Mouse (Mus musculus): ENCODE results near the gene Pigw. TPM values are rescaled to one million over a fixed set of nuclear protein-coding genes. Genes with fewer than 3 reads are reported as not detected.

The Pigw gene
- polyA plus RNA-seq, 1 experiment, result 4.5 TPM

GRCm38 (mm10) chr11:84918425-84918824 lies 38.3 kb upstream of the Pigw start:
- Histone ChIP-seq H3K4me3 (no peak overlapping the region), H3K79me2 (ENCODE audit: control insufficient read depth, insufficient read depth) (peaks cover 8% of the 10 kb centered on the region), H3K36me3 (ENCODE audit: control insufficient read depth, insufficient read depth) (no peaks in the 10 kb centered on the region), H3K27me3 (ENCODE audit: control insufficient read depth, insufficient read depth, insufficient read length) (peaks cover 10% of the 10 kb centered on the region), H3K4me2 (ENCODE audit: low read depth) (peak overlapping the region; percentile 36), H3ac (ENCODE audit: control insufficient read depth, insufficient read length) (no peak overlapping the region)
- no peak for TF ChIP-seq USF1 (IDR thresholded peaks at IDR 0.05; ENCODE audit: low read depth)
- TF ChIP-seq TCF3 (IDR thresholded peaks at IDR 0.05; ENCODE audit: insufficient read length, low read depth), result no peak

- peaks cover 8% of the 10 kb centered on the region for H3K79me2 ChIP-seq (ENCODE audit: control insufficient read depth, insufficient read depth)
- peak overlapping the region; percentile 41 for H3ac ChIP-seq (ENCODE audit: control insufficient read depth, insufficient read length)
- no peaks in the 10 kb centered on the region for H3K27me3 ChIP-seq (ENCODE audit: control insufficient read depth, insufficient read depth, insufficient read length)
- no peaks in the 10 kb centered on the region for H3K36me3 ChIP-seq (ENCODE audit: control insufficient read depth, insufficient read depth)
- peak overlapping the region; percentile 68 for H3K4me2 ChIP-seq (ENCODE audit: low read depth)
- TF ChIP-seq TCF12 (IDR thresholded peaks at IDR 0.05; ENCODE audit: insufficient read depth, poor library complexity, severe bottlenecking) (no peak), USF1 (IDR thresholded peaks at IDR 0.05; ENCODE audit: low read depth) (no peak), POLR2A (IDR thresholded peaks at IDR 0.05; ENCODE audit: insufficient read length, low read depth) (no peak), MYOD1 (IDR thresholded peaks at IDR 0.05; ENCODE audit: control insufficient read depth in 1 of 3, insufficient read length in 2 of 3, low read depth in 2 of 3) (no peak), SRF (IDR thresholded peaks at IDR 0.05; ENCODE audit: control insufficient read depth, insufficient read length, low read depth) (no peak), E2F4 (IDR thresholded peaks at IDR 0.05; ENCODE audit: insufficient read depth) (no peak), CEBPB (IDR thresholded peaks at IDR 0.05; ENCODE audit: insufficient read depth, poor library complexity, severe bottlenecking) (no peak), MYOG (IDR thresholded peaks at IDR 0.05; ENCODE audit: control insufficient read depth in 1 of 3, insufficient read depth in 1 of 3, insufficient read length in 2 of 3, low read depth in 2 of 3) (no peak), MAX (IDR thresholded peaks at IDR 0.05; ENCODE audit: low read depth) (no peak), POLR2AphosphoS2 (IDR thresholded peaks at IDR 0.05; ENCODE audit: insufficient read length, low read depth) (no peak), REST (IDR thresholded peaks at IDR 0.05; ENCODE audit: insufficient read depth, insufficient read length) (no peak), TCF3 (IDR thresholded peaks at IDR 0.05; ENCODE audit: insufficient read length, low read depth) (no peak)
- peak overlapping the region; percentile 54 for H3K4me3 ChIP-seq
These were observed 36.7 kb upstream of the Pigw start for GRCm38 (mm10) chr11:84916703-84917300.

GRCm38 (mm10) chr11:84916053-84916702 lies 36.1 kb upstream of the Pigw start, which contains the start of gene Znhit3:
Znhit3 (minus strand) TSS chr11:84916366.
- Histone ChIP-seq H3ac (ENCODE audit: control insufficient read depth, insufficient read length) (peak within 1 kb of the TSS; percentile 41), H3K27me3 (ENCODE audit: control insufficient read depth, insufficient read depth, insufficient read length) (no peaks in the 10 kb centered on the region), H3K4me2 (ENCODE audit: low read depth) (peak within 1 kb of the TSS; percentile 80), H3K79me2 (ENCODE audit: control insufficient read depth, insufficient read depth) (peaks cover 8% of the 10 kb centered on the region), H3K36me3 (ENCODE audit: control insufficient read depth, insufficient read depth) (no peaks in the 10 kb centered on the region), H3K4me3 (peak within 1 kb of the TSS; percentile 54)
- peak; percentile 67 for TF ChIP-seq POLR2A (IDR thresholded peaks at IDR 0.05; ENCODE audit: insufficient read length, low read depth)
- TF ChIP-seq MAX (IDR thresholded peaks at IDR 0.05; ENCODE audit: low read depth), result no peak
- no peak for TF ChIP-seq USF1 (IDR thresholded peaks at IDR 0.05; ENCODE audit: low read depth)
- peak; percentile 89 for TF ChIP-seq SRF (IDR thresholded peaks at IDR 0.05; ENCODE audit: control insufficient read depth, insufficient read length, low read depth)
- peak; percentile 86 for TF ChIP-seq E2F4 (IDR thresholded peaks at IDR 0.05; ENCODE audit: insufficient read depth)
- peak in 1 of 3 experiments; percentile 1 for TF ChIP-seq MYOD1 (IDR thresholded peaks at IDR 0.05; ENCODE audit: control insufficient read depth in 1 of 3, insufficient read length in 2 of 3, low read depth in 2 of 3)
- no peak for TF ChIP-seq CEBPB (IDR thresholded peaks at IDR 0.05; ENCODE audit: insufficient read depth, poor library complexity, severe bottlenecking)
- TF ChIP-seq TCF3 (IDR thresholded peaks at IDR 0.05; ENCODE audit: insufficient read length, low read depth), result no peak
- TF ChIP-seq POLR2AphosphoS2 (IDR thresholded peaks at IDR 0.05; ENCODE audit: insufficient read length, low read depth), result peak; percentile 69

DNA sequence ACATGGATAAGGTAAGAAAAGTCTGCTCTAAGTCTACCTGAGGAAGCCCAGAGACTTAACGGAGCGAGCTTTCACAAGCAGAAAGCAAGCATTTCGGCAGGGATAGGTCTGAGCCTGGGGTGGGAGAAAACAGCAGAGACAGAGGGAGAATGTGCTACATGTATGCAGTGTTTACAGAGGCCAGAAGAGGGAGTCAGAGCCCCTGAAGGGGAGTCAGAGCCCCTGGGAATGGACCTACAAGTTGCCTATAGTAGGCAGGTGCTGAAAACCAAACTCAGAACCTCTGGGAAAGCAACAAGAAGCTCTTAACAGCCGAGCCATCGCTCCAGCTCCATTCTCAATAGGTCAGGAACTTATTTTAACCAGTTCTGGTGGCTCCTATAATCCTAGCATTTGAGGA lies 34.6 kb upstream of the Pigw start:
- H3K79me2 ChIP-seq (ENCODE audit: control insufficient read depth, insufficient read depth), result peaks cover 8% of the 10 kb centered on the region
- no peak overlapping the region for H3ac ChIP-seq (ENCODE audit: control insufficient read depth, insufficient read length)
- no peak overlapping the region for H3K4me3 ChIP-seq
- no peaks in the 10 kb centered on the region for H3K27me3 ChIP-seq (ENCODE audit: control insufficient read depth, insufficient read depth, insufficient read length)
- no peak overlapping the region for H3K4me2 ChIP-seq (ENCODE audit: low read depth)
- no peaks in the 10 kb centered on the region for H3K36me3 ChIP-seq (ENCODE audit: control insufficient read depth, insufficient read depth)
- no peak for TF ChIP-seq REST (IDR thresholded peaks at IDR 0.05; ENCODE audit: insufficient read depth, insufficient read length)
- TF ChIP-seq USF1 (IDR thresholded peaks at IDR 0.05; ENCODE audit: low read depth), result no peak
- no peak for TF ChIP-seq MYOG (IDR thresholded peaks at IDR 0.05; ENCODE audit: control insufficient read depth in 1 of 3, insufficient read depth in 1 of 3, insufficient read length in 2 of 3, low read depth in 2 of 3)
- TF ChIP-seq E2F4 (IDR thresholded peaks at IDR 0.05; ENCODE audit: insufficient read depth), result no peak
- no peak for TF ChIP-seq POLR2AphosphoS2 (IDR thresholded peaks at IDR 0.05; ENCODE audit: insufficient read length, low read depth)
- TF ChIP-seq CEBPB (IDR thresholded peaks at IDR 0.05; ENCODE audit: insufficient read depth, poor library complexity, severe bottlenecking), result no peak
- no peak for TF ChIP-seq MYOD1 (IDR thresholded peaks at IDR 0.05; ENCODE audit: control insufficient read depth in 1 of 3, insufficient read length in 2 of 3, low read depth in 2 of 3)
- no peak for TF ChIP-seq SRF (IDR thresholded peaks at IDR 0.05; ENCODE audit: control insufficient read depth, insufficient read length, low read depth)
- TF ChIP-seq TCF12 (IDR thresholded peaks at IDR 0.05; ENCODE audit: insufficient read depth, poor library complexity, severe bottlenecking), result no peak
- no peak for TF ChIP-seq MAX (IDR thresholded peaks at IDR 0.05; ENCODE audit: low read depth)
- TF ChIP-seq TCF3 (IDR thresholded peaks at IDR 0.05; ENCODE audit: insufficient read length, low read depth), result no peak
- no peak for TF ChIP-seq POLR2A (IDR thresholded peaks at IDR 0.05; ENCODE audit: insufficient read length, low read depth)
